Mouse (Mus musculus): ENCODE measurements around the gene Rhox4b.
"Not testable (repeated sequence)": the region's sequence is repeated elsewhere in the genome, so short reads cannot be mapped to it uniquely, and the experiment has no call there.

DNA sequence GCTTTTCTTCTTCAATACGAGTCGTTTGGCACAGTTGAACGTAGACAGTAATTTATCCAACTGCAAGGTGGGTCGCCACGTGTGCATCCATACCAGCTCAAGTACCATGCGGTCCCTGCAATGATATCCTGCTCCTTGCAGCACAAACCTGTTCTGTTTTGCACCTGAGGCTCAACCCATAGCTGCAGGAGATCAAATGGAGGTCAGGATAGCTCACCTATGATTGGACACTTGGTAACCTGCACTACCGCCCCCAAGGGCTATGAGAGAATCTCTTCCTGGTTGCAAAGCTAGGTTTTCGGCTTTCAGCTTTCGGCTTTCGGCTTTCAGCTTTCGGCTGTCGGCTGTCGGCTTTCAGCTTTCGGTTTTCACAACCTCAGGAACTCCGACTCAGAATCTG, at the start of gene Rhox4b:
- TF ChIP-seq CTCF (IDR thresholded peaks at IDR 0.05; ENCODE audit: borderline replicate concordance, extremely low read depth, insufficient read depth, insufficient read length); POLR2A (IDR thresholded peaks at IDR 0.05; ENCODE audit: borderline replicate concordance, extremely low read depth, insufficient read depth, insufficient read length, poor library complexity, severe bottlenecking): not testable (repeated sequence)
